Mouse (Mus musculus) cortical plate, adult 2 months (tissue): ENCODE results near the gene Ctxn1.

Experiments
- CTCF ChIP-seq: fragments of 200-500 bp; IDR thresholded peaks from 2 replicates; pipeline ENCODE4 v1.5.1; 2011; ENCODE audit warnings: mild to moderate bottlenecking, control low read depth, low read length; ENCODE audit not compliant: insufficient read depth; ENCODE audit errors: extremely low read depth
- POLR2A ChIP-seq: fragments of 200-500 bp; IDR thresholded peaks from 2 replicates; pipeline ENCODE4 v1.6.1; 2011; ENCODE audit warnings: mild to moderate bottlenecking, low read length, control low read depth; ENCODE audit not compliant: insufficient read depth; ENCODE audit errors: extremely low read depth

DNA sequence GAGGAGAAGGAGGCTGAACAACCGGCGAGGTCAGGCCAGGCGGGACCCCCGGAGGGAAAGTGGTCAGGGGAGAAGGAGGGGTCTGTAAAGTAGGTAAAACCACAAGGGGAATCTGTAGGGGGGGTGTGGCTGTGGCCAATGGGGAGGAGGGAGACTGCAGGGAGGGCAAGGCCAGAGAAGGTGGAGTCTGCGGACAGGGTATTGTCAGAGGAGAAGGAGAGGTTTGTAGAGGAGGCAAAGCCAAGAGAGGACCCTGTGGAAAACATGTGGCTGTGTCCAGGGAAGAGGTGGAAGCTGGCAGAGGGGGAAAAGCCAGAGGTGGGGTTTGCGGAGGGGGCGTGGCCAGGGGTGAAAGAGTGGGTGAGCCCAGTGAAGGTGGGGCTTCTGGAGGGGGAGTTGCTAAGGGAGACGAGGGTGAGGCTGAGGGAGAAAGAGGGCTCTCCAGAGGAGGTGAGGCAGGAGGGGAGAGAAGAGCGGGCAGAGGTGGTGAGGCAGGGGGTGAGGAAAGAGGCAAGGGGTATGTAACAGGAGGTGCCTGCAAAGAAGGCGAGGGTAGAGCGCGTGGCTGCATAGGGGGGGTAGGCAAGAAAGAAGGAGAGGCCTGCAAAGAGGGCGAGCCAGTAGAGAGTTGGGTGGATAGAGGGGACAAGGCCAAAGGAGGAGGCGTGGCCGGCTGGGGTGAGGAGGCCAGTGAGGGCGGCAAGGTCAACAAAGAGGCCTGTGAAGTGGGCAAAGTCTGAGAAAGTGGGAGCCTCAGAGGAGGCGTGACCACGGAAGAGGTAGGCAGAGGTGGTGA, 45.7 kb downstream of the Ctxn1 start:
- no peak for TF ChIP-seq CTCF
- TF ChIP-seq POLR2A: no peak
